Mouse (Mus musculus) liver, embryonic 14.5 days (tissue): Measurements from ENCODE around the gene Pnpla8.

ENCODE experiments used
- CTCF ChIP-seq: IDR thresholded peaks from 2 replicates; pipeline ENCODE4 v1.5.1; 2016; ENCODE audit warnings: antibody characterized with exemption, low read depth, control low read depth
- EP300 ChIP-seq: IDR thresholded peaks from 2 replicates; pipeline ENCODE4 v1.6.1; 2016; ENCODE audit warnings: antibody characterized with exemption, low read depth

DNA sequence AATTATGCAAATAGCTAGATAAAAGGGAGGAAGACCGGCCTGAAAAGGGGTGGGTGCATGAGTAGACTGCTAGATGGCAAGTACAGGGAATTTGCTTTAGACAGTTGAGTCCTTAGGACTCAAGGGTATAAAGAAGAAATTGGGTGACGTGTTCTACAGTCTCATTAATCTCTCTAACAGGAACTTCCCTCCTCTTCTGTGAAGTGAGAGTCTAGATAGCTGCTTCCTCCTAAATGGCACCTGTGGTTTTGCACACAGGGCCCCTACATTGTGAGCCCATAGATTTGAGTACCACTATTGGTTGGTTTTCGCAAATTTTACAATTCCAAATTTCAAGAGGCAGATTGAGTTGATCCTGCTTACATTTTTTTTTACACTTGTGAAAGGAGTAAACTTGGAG lies 3.5 kb downstream of the Pnpla8 start:
- no peak for TF ChIP-seq CTCF
- no peak for TF ChIP-seq EP300
